Mouse (Mus musculus): ENCODE measurements around the gene Slc25a21. TPM values are rescaled to one million over a fixed set of nuclear protein-coding genes. Genes with fewer than 3 reads are reported as not detected.

The Slc25a21 gene
- polyA plus RNA-seq, 1 experiment, result not detected

- no peaks in the 10 kb centered on the region for H3K27me3 ChIP-seq (ENCODE audit: control insufficient read depth, insufficient read depth, low read length)
- 86% methylated on average over 9 of the region's 9 CpGs for whole genome bisulfite sequencing
- H3K4me3 ChIP-seq (ENCODE audit: low read depth, low read length), result no peak overlapping the region
- H3K27ac ChIP-seq (ENCODE audit: insufficient read depth, low read depth, low read length), result no peak overlapping the region
- no peaks in the 10 kb centered on the region for H3K4me1 ChIP-seq (ENCODE audit: control insufficient read depth, insufficient read depth, insufficient read length, low read length)
- TF ChIP-seq POLR2A (IDR thresholded peaks at IDR 0.05; ENCODE audit: low read depth, low read length) (no peak), CTCF (IDR thresholded peaks at IDR 0.05; ENCODE audit: extremely low read depth, insufficient read length, insufficient replicate concordance, low read depth, low read length) (no peak)
- H3K36me3 ChIP-seq (ENCODE audit: control insufficient read depth, insufficient read depth, low read length), result no peaks in the 10 kb centered on the region
Observed at GRCm38 (mm10) chr12:56669451-56670122, 527.7 kb downstream of the Slc25a21 start.

Other genes with a start within 250 kb of the Slc25a21 start
- gene Prps1l3, start 32.9 kb upstream of the Slc25a21 start, polyA plus RNA-seq (2012; rRNA removed), result 3.7 and 4.8 TPM in 2 replicates
- gene Mipol1, start 33.0 kb upstream of the Slc25a21 start, polyA plus RNA-seq (2012; rRNA removed), result 0.53 and 0.58 TPM in 2 replicates